Mouse (Mus musculus) telencephalon, adult 2 months (tissue): ENCODE measurements around the gene Rgs9.
A peak's percentile ranks its signal among the peaks of the same experiment; 100 is the strongest.
"Not testable (repeated sequence)": the region's sequence is repeated elsewhere in the genome, so short reads cannot be mapped to it uniquely, and the experiment has no call there.

Source experiments
- DNase-seq: peaks from one replicate; pipeline ENCODE4 v3.0.0-alpha.2; 2011; ENCODE audit warnings: low read depth, low spot score

The Rgs9 gene

DNA sequence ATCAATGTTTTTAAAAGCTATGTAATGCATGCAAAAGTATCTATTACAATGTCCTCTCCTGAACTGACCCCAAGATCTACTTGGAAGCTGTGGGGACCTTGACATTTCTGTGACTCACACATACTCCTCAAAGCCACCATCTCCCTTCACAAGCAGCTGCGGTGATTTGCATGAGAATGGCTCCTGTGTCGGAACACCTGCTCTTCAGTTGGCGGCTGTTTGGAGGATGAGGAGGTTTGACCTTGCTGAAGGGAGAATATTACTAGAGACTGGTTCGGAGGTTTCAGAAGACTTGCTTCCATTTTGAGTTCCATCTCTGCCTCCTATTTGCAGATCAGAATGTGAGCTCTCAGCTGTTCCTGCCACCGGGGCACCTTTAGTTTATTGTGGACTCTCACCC is 7.8 kb upstream of the Rgs9 start:
- DNase-seq = no peak

- DNase-seq = no peak
These were observed 4.4 kb upstream of the Rgs9 start for GRCm38 (mm10) chr11:109302338-109302737.

- no peak for DNase-seq
These were observed 898 bp downstream of the Rgs9 start for GRCm38 (mm10) chr11:109297031-109297430.

- no peak for DNase-seq
These were observed 5.9 kb downstream of the Rgs9 start for GRCm38 (mm10) chr11:109292056-109292455.

DNA sequence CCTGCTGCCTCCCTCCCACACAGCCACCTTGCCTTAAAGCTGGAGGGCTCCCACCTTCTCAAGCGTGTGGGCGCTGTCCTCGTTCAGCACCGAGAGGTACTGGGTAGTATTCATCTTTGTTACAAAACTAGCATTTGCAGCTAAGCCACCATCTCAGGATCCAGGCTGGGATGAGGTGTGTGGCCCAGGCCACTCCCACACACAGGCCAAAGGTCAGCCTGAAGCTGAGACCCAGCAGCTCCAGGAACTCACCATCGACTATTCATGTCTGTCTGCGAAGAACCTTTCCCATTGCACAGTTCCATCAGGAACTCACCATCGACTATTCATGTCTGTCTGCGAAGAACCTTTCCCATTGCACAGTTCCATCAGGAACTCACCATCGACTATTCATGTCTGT is 8.6 kb downstream of the Rgs9 start:
- DNase-seq = not testable (repeated sequence)

- no peak for DNase-seq
These were observed 13.1 kb downstream of the Rgs9 start for GRCm38 (mm10) chr11:109284811-109285210.

GRCm38 (mm10) chr11:109278186-109278585 is 19.7 kb downstream of the Rgs9 start:
- DNase-seq = peak; percentile 60

GRCm38 (mm10) chr11:109271399-109271798 is 26.5 kb downstream of the Rgs9 start:
- DNase-seq = no peak

- DNase-seq = no peak
These were observed 27.6 kb downstream of the Rgs9 start for GRCm38 (mm10) chr11:109270366-109270765.

GRCm38 (mm10) chr11:109269662-109270341 is 28.1 kb downstream of the Rgs9 start:
- no peak for DNase-seq

DNA sequence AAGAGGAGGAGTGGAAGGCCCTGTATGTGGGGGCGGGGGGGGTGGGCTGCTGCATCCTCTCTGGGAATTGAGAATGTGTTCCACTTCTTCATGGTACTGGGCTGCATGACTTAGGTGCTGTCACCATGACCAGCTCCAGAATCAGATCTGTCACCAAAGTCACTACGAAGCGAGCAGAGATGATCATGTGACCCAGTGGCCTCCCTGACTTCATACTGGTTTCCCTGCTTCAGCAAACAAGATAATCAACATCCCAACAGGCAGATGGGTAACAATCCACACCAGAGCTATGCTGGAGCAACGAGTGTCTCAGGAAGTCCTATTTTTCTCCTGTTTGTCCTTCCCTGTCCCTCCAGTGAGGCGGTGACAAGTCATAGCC is 28.7 kb downstream of the Rgs9 start:
- no peak for DNase-seq

DNA sequence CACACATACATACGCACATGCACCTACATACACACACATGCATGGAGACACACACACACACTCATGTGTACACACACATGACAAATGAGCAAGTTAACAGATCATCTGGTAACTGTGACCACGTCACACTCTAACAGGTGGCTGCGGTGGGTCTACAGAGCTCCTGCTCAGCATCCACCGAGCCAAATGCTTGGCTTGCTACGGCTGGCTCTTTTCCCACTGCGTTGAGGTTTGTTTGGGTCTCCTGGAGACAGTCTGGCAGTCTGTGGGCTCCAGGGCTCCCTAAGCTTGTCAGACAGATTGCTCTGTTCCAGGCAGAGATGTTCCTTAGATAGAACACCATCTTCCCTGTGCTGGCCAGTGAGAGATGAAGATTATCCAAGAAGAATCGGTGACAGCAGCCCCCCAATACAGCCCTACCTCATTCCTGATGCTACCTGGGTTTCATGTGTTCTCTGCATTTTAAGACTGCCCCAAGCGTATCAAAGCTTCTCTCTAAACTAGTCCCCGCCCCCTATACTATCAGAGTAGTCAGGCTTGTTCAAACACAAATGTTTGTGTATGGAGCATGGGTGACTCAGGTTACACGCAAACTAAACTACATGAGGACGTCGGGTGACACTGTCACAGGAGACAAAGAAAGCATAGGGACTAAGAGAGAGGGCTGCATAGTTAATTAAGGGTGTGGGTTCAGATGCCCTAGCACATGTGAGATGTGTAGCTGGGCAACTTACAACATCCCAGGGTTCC is 31.6 kb downstream of the Rgs9 start:
- DNase-seq = no peak

GRCm38 (mm10) chr11:109264159-109264768 is 33.7 kb downstream of the Rgs9 start:
- peak; percentile 45 for DNase-seq

- DNase-seq = no peak
These were observed 37.4 kb downstream of the Rgs9 start for GRCm38 (mm10) chr11:109260561-109260960.

GRCm38 (mm10) chr11:109258941-109259910 is 38.7 kb downstream of the Rgs9 start:
- peak; percentile 86 for DNase-seq

- DNase-seq = no peak
These were observed 40.1 kb downstream of the Rgs9 start for GRCm38 (mm10) chr11:109257824-109258223.

DNA sequence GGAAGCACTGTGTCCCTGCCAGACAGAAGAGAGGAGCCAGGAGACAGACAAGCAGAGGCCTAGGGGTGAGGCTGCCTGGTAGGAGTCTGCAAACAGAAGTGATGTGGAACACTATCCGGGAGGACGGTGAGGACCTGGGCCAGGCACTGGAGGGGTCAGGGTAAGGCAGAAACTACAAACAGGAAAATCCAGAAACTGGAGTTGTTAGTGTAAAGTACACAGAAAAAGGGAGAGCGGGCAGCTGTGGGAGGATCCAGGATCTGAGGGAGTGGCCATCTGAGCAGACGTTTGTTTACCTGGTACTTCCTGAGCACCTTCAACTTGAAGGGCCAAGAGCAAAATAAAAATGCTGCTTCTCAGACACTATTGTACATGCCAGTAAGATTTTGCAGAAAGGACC is 42.9 kb downstream of the Rgs9 start:
- no peak for DNase-seq

DNA sequence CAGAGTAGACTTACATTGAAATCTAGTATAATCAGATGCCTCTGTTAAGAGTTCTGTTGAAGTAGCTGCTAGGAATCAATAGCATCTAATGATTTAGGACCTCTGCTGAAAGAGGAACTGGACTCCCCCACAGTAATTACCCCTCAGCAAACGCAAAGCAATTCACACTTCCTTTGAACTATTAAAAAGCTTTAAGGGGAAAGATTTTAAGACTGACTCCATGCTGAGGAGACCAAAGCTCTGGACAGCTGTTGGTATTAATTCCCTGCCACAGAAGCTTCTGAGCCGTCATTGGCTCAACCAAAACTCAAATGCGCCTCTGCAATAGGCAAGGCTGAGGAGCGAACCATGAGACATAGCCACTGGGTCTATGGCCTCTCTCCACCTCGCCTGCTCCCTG is 45.4 kb downstream of the Rgs9 start:
- DNase-seq = no peak

DNA sequence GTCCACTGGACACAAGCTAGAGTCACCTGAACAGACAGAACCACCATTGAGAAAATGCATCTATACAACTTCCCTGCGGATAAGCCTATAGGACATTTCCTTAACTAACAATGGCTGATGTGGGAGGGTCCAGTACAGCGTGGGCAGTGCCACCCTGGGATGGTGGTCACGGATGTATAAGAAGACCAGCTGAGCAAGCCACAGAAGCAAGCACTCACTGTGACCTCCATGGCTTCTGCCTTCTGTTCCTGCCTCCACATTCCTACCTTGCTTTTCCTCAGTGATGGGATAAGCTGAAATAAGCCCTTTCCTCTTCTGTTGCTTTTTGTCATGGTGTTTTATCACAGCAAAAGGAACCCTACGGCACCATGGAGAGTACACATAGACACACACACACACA is 47.4 kb downstream of the Rgs9 start:
- no peak for DNase-seq

DNA sequence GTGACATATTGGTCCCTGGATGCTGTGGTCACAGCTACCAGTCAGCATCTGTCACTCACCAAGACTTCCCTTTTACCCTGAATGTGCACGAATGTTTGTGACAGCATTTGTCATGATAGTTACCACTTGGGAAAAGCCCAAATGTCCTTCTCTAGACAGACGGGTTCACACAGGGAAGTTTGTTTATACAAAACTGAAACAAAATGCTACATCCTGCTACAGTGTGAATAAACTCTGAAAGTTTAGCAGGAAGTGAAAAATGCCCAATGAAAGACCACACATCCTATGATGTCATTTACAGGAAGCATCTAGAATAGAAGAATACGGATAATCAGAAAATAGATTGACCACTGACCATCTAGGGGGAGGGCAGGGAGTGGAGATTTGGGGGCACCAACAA is 51.0 kb downstream of the Rgs9 start:
- DNase-seq = no peak

- DNase-seq = peak; percentile 41
These were observed 53.1 kb downstream of the Rgs9 start for GRCm38 (mm10) chr11:109244635-109245360.
